Mouse (Mus musculus) mouse embryonic stem cell (cell line): ENCODE measurements around the gene C1qtnf2.

Experiments
- in situ Hi-C, 2 experiments: fragments of 300-500 bp; cut with MboI; formaldehyde crosslinking; loops; 1 replicate in 1 of 2; 3 replicates in 1 of 2; pipeline ENCODE4 v1.14.3; 2019 to 2020; ENCODE audit warnings: low sequenced_read_pairs in 2 of 2, low pct_unique_long_range_greater_than_20kb in 1 of 2, mixed read lengths in 1 of 2; ENCODE audit not compliant: unreplicated experiment in 1 of 2

The C1qtnf2 gene

GRCm38 (mm10) chr11:43480561-43480960 lies 6.5 kb downstream of the C1qtnf2 start:
- in situ Hi-C loops: no loop called here

GRCm38 (mm10) chr11:43481672-43482522 lies 7.8 kb downstream of the C1qtnf2 start:
- in situ Hi-C loops: no loop called here

- in situ Hi-C loops: no loop called here
Measured at GRCm38 (mm10) chr11:43483122-43483792, 9.2 kb downstream of the C1qtnf2 start.

- in situ Hi-C loops: no loop called here
Measured at GRCm38 (mm10) chr11:43484057-43484456, 10.0 kb downstream of the C1qtnf2 start.

- in situ Hi-C loops: no loop called here
Measured at GRCm38 (mm10) chr11:43484652-43485051, 10.6 kb downstream of the C1qtnf2 start.

GRCm38 (mm10) chr11:43485855-43486254 lies 11.8 kb downstream of the C1qtnf2 start:
- in situ Hi-C loops: no loop called here

GRCm38 (mm10) chr11:43492663-43493062 lies 18.6 kb downstream of the C1qtnf2 start:
- in situ Hi-C loops: loop anchor here in 1 of 2 experiments (10.0 kb wide), 1 partner anchor 262 kb away; no protein-coding TSS in a partner anchor

- in situ Hi-C loops: loop anchor here in 1 of 2 experiments (10.0 kb wide), 1 partner anchor 261 kb away; no protein-coding TSS in a partner anchor
Measured at GRCm38 (mm10) chr11:43493815-43494409, 19.8 kb downstream of the C1qtnf2 start.

- in situ Hi-C loops: loop anchor here in 1 of 2 experiments (10.0 kb wide), 1 partner anchor 260 kb away; no protein-coding TSS in a partner anchor
Measured at GRCm38 (mm10) chr11:43495037-43495436, 21.0 kb downstream of the C1qtnf2 start.

- in situ Hi-C loops: loop anchor here in 1 of 2 experiments (10.0 kb wide), 1 partner anchor 259 kb away; no protein-coding TSS in a partner anchor
Measured at GRCm38 (mm10) chr11:43495532-43495931, 21.5 kb downstream of the C1qtnf2 start.

GRCm38 (mm10) chr11:43501256-43501655 lies 27.2 kb downstream of the C1qtnf2 start:
- in situ Hi-C loops: loop anchor here in 1 of 2 experiments (25.0 kb wide), 1 partner anchor 261 kb away; no protein-coding TSS in a partner anchor

GRCm38 (mm10) chr11:43505188-43505587 lies 31.1 kb downstream of the C1qtnf2 start:
- in situ Hi-C loops: loop anchor here in 1 of 2 experiments (25.0 kb wide), 1 partner anchor 257 kb away; no protein-coding TSS in a partner anchor

GRCm38 (mm10) chr11:43507976-43508375 lies 33.9 kb downstream of the C1qtnf2 start:
- in situ Hi-C loops: loop anchor here in 1 of 2 experiments (25.0 kb wide), 1 partner anchor 254 kb away; no protein-coding TSS in a partner anchor

GRCm38 (mm10) chr11:43509878-43510277 lies 35.8 kb downstream of the C1qtnf2 start:
- in situ Hi-C loops: loop anchor here in 1 of 2 experiments (25.0 kb wide), 1 partner anchor 252 kb away; no protein-coding TSS in a partner anchor

GRCm38 (mm10) chr11:43512661-43513190 lies 38.6 kb downstream of the C1qtnf2 start:
- in situ Hi-C loops: loop anchor here in 1 of 2 experiments (25.0 kb wide), 1 partner anchor 250 kb away; no protein-coding TSS in a partner anchor

- in situ Hi-C loops: loop anchor here in 1 of 2 experiments (25.0 kb wide), 1 partner anchor 246 kb away; no protein-coding TSS in a partner anchor
Measured at GRCm38 (mm10) chr11:43516344-43517021, 42.4 kb downstream of the C1qtnf2 start.

GRCm38 (mm10) chr11:43517641-43518040 lies 43.6 kb downstream of the C1qtnf2 start:
- in situ Hi-C loops: loop anchor here in 1 of 2 experiments (25.0 kb wide), 1 partner anchor 245 kb away; no protein-coding TSS in a partner anchor
